8 mouse cellular contexts compared by ENCODE assay signal in the genomic region with DNA sequence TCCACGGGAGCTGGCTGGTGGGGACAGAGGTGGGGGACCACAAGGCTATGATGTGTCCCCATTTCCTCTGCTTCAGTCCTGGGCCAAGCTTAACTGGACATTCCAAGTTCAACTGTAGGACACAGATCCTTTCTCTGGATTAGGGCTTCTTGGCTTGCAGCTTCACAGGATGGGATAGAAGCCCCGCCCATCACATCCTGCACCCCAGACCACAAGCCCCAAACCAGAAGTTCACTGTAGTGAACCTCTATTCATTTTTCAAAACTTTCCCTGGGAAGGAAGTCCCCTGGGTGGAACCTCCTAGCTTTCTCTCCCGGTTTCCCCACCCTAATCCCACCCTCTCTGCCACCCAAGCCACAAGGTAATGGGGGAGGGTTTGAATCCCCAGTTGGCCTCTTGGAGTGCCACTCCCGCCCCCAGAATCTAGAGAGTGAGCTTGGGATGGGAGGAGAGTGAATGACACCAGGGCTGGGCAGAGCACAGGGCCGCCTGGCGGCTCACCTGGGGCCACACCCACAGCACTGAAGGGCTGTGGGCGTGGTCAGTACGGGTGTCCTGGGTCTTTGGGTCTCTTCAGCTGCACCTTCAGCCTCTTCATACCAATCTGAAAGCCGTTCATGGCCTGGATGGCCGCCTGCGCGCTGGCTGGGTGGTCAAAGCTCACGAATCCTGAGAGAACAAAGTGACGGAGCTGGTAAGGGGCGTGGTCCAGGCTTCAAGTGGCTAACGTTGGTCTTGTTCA. TPM values are rescaled to one million over a fixed set of nuclear protein-coding genes. Genes with fewer than 3 reads are reported as not detected.
A peak's percentile ranks its signal among the peaks of the same experiment; 100 is the strongest.
DNase-seq lines count a peak whose midpoint lies in the region; ATAC-seq lines count a peak whose summit lies in the region.

No protein-coding gene starts in this region.

- peak; percentile 4 for DNase-seq in heart, postnatal 4 days
- no peak for DNase-seq in heart, adult 18-20 months
- peak; percentile 17 for DNase-seq in thymus, postnatal 4 days
- DNase-seq in thymus, postnatal 36 days: no peak
- DNase-seq in liver: peak; percentile 5
- no peak for DNase-seq in natural killer cell, adult 2 months (ENCODE audit: low spot score in 2 of 2)
- no peak for DNase-seq in adrenal gland, postnatal 10 days

- no peak for ATAC-seq in erythroblast, adult 5-6 weeks (replicated peaks; ENCODE audit: low FRiP score, poor library complexity, severe bottlenecking)

RNA-seq across cellular contexts. Expression of a gene that starts 6.4 kb away (rescaled TPM):
- 100 to 1,000 TPM; 125 to 130 TPM for total RNA-seq in heart, postnatal 4 days (2021)
- total RNA-seq in heart, adult 18-20 months (2021): 10 to 100 TPM; 91.0 to 93.4 TPM
- total RNA-seq in erythroblast, adult 5-6 weeks (2015; ENCODE audit: low replicate concordance): 13.4 and 23.8 TPM in 2 replicates
- 0.84 and 8.2 TPM in 2 replicates for total RNA-seq in erythroblast, adult 5-6 weeks (2017; ENCODE audit: low replicate concordance)
- 100 to 1,000 TPM in 1 of 2 experiments, 10 to 100 TPM in 1; 99.9 to 129 TPM for total RNA-seq in adrenal gland, postnatal 10 days (2021)

RNA-seq across cellular contexts. Expression of a gene that starts 20.7 kb away (rescaled TPM):
- under 1 TPM; 0.09 to 0.33 TPM for total RNA-seq in heart, postnatal 4 days (2021)
- under 1 TPM; 0.17 to 0.21 TPM for total RNA-seq in heart, adult 18-20 months (2021)
- not detected in 2 replicates for total RNA-seq in erythroblast, adult 5-6 weeks (2015; ENCODE audit: low replicate concordance)
- 0.68 TPM in 1 of 2 replicates, not detected in the other for total RNA-seq in erythroblast, adult 5-6 weeks (2017; ENCODE audit: low replicate concordance)
- total RNA-seq in adrenal gland, postnatal 10 days (2021): 1 to 10 TPM in 1 of 2 experiments, under 1 TPM in 1; 0.84 to 2.2 TPM

RNA-seq across cellular contexts. Expression of a gene that starts 34.3 kb away (rescaled TPM):
- 10 to 100 TPM; 57.1 to 62.3 TPM for total RNA-seq in heart, postnatal 4 days (2021)
- 10 to 100 TPM; 61.9 to 64.3 TPM for total RNA-seq in heart, adult 18-20 months (2021)
- 8.1 and 46.4 TPM in 2 replicates for total RNA-seq in erythroblast, adult 5-6 weeks (2015; ENCODE audit: low replicate concordance)
- 10.8 and 12.8 TPM in 2 replicates for total RNA-seq in erythroblast, adult 5-6 weeks (2017; ENCODE audit: low replicate concordance)
- 10 to 100 TPM; 90.9 to 93.8 TPM for total RNA-seq in adrenal gland, postnatal 10 days (2021)

RNA-seq across cellular contexts. Expression of a gene that starts 38.1 kb away (rescaled TPM):
- under 1 TPM; 0.50 to 0.57 TPM for total RNA-seq in heart, postnatal 4 days (2021)
- total RNA-seq in heart, adult 18-20 months (2021): 1 to 10 TPM; 1.2 to 2.8 TPM
- total RNA-seq in erythroblast, adult 5-6 weeks (2015; ENCODE audit: low replicate concordance): 2.9 and 4.6 TPM in 2 replicates
- total RNA-seq in erythroblast, adult 5-6 weeks (2017; ENCODE audit: low replicate concordance): 2.1 and 6.0 TPM in 2 replicates
- 1 to 10 TPM; 2.9 TPM for total RNA-seq in adrenal gland, postnatal 10 days (2021)

Comparison
In these comparisons a context has a peak if more than half of its experiments do, and no peak if none do; other contexts are left out.
1. DNase-seq: peak in heart, postnatal 4 days (single experiment), thymus, postnatal 4 days (single experiment) and liver (single experiment); none in heart, adult 18-20 months (0 of 2), thymus, postnatal 36 days (0 of 2), natural killer cell, adult 2 months (0 of 2) and adrenal gland, postnatal 10 days (single experiment).